Mouse (Mus musculus): Measurements from ENCODE around the gene Mss51.
A peak's percentile ranks its signal among the peaks of the same experiment; 100 is the strongest.

Mss51 gene

GRCm38 (mm10) chr14:20496603-20497002 is at the start of gene Mss51:
Mss51 (minus strand) TSS chr14:20496901.
- DNase-seq (ENCODE audit: low spot score) = no peak

DNA sequence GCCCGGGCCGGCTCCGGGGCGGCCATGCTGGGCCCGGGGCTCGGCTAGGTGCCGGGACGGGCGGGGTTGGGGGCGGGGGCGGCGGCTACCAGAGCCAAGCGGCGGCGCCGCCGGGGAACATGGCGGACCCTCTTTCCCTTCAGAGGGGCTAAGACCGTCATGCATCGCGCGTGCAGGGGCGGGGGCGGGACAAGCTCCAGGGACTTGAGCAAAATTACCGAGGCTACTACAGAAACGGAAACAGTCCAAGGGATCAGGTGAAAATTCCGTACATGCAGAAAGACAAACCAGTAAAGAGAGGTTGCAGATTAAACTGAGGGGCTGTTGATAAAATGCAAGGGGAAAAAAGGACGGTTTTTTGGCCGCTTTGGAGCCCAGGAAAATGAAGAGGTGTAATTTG is 49.7 kb upstream of the Mss51 start, which contains the start of gene Ppp3cb:
Gene Ppp3cb, minus strand, starts transcription at position 159 of the 400 bp plus-strand sequence.
- peak; percentile 95 for DNase-seq (ENCODE audit: low spot score)

- peak; percentile 82 for DNase-seq (ENCODE audit: low spot score)
Measured at GRCm38 (mm10) chr14:20545529-20546331, 49.0 kb upstream of the Mss51 start.

DNA sequence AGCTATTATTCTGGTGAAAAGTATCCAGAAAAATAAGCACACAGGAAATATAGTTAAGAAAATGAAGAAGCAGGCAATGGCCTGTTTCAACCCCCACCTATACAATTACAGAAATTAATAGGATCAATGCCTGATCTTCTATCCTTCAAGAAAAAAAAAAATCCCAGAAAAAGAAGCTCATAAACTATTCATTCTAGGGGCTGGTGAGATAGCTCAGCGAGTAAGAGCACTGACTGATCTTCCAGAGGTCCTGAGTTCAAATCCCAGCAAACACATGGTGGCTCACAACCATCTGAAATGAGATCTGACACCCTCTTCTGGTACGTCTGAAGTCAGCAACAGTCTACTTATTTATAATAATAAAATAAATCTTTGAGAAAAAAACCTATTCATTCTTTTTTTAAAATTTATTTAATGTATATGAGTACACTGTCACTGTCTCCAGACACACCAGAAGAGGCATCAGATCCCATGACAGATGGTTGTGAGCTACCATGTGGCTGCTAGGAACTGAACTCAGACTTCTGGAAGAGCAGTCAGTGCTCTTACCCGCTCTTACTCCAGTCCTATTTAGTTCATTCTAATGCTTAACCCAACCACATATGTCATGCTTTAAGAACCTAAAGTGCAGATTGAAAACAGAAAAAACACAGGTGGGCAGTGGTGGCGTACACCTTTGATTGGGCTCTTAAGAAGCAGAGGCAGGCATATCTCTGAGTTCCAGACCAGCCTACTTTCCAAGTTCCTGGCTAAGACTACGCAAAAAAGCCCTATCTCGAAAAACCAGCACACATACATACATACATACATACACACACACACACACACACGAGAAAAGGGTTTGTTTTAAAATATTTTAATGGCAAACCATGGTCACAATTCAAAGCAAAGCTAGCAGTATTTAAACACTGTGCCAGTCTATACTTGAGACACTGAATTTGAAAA is 48.0 kb upstream of the Mss51 start:
- DNase-seq (ENCODE audit: low spot score) = peak; percentile 8

- no peak for DNase-seq (ENCODE audit: low spot score)
Measured at GRCm38 (mm10) chr14:20529643-20530042, 32.9 kb upstream of the Mss51 start.

GRCm38 (mm10) chr14:20520179-20520578 is 23.5 kb upstream of the Mss51 start:
- DNase-seq (ENCODE audit: low spot score) = no peak

DNA sequence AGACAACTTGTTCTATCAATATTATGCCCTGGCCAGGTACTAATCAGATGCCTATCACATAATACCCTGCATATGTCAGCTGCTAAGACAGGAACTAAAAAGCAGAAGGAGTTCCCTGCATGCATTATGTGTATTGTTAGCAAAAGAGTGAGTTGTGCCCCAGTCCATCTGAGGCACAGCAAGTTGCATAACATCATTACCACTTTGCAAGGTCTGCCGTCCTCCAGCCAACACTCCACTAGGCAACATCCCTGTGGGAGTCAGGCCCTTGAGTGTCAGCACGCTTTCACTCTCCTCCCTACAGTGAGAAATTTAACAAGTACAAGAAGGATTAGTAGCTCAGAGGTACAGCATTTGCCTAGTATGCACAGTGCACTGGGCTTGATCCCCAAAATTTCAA is 11.7 kb upstream of the Mss51 start:
- no peak for DNase-seq (ENCODE audit: low spot score)

GRCm38 (mm10) chr14:20502966-20503365 is 6.3 kb upstream of the Mss51 start:
- DNase-seq (ENCODE audit: low spot score) = no peak

- DNase-seq (ENCODE audit: low spot score) = no peak
Measured at GRCm38 (mm10) chr14:20499982-20500381, 3.3 kb upstream of the Mss51 start.

GRCm38 (mm10) chr14:20486031-20486430 is 10.7 kb downstream of the Mss51 start:
- DNase-seq (ENCODE audit: low spot score) = no peak

GRCm38 (mm10) chr14:20482051-20482751 is 14.5 kb downstream of the Mss51 start:
- no peak for DNase-seq (ENCODE audit: low spot score)

DNA sequence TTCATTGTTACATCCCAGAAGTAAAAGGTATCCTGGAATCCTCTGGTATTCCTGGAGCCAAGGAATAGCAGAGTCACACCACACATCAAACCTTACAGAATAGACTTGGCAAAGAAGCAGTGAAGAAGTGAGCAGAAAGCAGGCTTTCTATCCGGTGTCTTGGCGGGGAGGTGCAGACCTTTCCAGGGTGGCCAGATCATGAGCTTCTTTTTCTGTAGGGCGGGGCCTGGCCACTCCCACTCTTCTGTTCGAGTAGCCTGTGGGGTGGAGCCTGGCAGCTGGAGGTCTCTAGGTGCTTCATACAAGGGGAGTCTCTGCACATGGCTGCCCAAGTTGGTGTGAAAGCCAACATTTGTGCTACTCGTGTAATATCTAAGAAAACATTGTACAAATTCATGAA is 15.5 kb downstream of the Mss51 start:
- DNase-seq (ENCODE audit: low spot score) = no peak

- DNase-seq (ENCODE audit: low spot score) = no peak
Measured at GRCm38 (mm10) chr14:20480195-20480579, 16.5 kb downstream of the Mss51 start.

- peak; percentile 78 for DNase-seq (ENCODE audit: low spot score)
Measured at GRCm38 (mm10) chr14:20479291-20480194, 17.2 kb downstream of the Mss51 start, which contains the start of gene Anxa7. Anxa7 (minus strand) TSS chr14:20480133.

- peak; percentile 37 for DNase-seq (ENCODE audit: low spot score)
Measured at GRCm38 (mm10) chr14:20478801-20479200, 17.9 kb downstream of the Mss51 start.

DNA sequence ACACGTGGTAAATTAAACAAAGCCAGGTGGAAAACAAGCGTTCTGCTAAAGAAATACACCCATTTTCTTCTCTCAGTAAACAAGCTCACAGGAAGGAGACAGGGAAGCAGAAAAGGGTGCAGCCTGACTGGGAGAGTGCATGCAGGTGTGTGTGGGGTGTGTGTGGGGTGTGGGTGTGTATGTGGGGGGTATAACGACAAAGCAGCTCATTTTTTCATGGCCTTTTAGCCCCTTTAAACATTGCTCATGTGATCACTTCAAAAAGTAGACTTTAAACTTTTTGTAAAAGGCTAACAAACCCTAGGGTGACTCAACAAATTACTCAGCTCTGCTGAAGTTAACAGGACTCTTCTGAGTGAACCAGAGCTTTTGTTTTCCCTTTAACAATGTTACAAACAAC is 18.3 kb downstream of the Mss51 start:
- no peak for DNase-seq (ENCODE audit: low spot score)

DNA sequence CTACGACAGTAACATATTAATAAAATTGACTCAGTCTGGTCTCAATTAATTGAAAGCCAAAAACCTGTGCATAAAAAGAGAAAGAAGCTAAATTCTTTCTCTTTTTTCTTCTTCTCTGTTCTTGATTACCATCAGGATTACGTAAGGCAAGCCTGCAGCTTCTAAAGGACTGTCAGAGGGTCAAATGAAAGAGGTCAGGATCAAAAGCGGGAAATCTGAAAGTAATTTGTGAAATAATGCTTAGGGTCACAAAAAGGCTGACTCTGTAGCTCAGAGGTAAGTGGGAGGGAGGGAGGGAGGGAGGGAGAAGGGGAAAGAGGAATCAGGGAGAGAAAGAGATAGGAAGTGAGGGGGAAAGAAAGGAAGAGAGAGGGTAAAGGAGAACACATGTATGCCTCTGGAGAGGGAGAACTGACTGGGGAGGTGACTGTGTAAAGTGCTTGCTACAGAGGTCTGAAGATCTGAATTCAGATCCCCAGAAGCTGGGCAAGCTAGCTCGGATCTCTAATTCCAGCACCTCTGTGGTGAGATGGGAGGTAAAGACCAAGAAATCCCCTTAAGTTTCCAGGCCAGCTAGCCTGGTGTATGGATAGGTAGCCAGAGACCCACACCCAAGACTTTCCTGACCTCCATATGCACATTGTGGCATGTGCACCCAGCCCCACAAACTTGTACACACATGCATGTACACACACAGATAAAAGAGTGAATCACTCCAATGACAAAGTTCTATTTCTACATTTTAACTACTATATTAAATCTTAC is 19.3 kb downstream of the Mss51 start:
- DNase-seq (ENCODE audit: low spot score) = peak; percentile 70

GRCm38 (mm10) chr14:20460216-20460615 is 36.5 kb downstream of the Mss51 start:
- no peak for DNase-seq (ENCODE audit: low spot score)

DNA sequence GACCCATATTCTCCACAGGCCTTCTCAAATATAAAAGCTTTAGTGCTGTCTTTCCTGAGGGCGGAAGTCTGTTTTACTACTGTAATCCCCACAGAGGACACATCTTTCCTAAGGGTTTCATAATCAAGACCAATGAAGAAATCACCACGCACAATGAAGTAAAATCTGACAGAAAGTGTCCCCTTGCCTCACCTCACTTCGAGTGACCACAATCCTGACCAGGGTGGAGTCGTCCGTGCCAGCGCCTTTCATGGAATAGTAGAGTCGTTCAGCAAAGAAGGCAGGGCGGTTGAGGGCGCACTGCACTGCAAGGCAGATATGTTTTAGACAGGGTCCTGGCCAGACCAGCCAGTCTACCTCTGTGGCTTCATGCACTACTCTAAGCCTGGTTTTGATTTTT is 38.3 kb downstream of the Mss51 start:
- DNase-seq (ENCODE audit: low spot score) = no peak

- no peak for DNase-seq (ENCODE audit: low spot score)
Measured at GRCm38 (mm10) chr14:20452929-20453328, 43.8 kb downstream of the Mss51 start.

All from embryo, embryonic 10.5 days (tissue).